Mouse (Mus musculus) stomach, embryonic 15.5 days (tissue): ENCODE measurements around the gene Ccng2. TPM values are rescaled to one million over a fixed set of nuclear protein-coding genes. Genes with fewer than 3 reads are reported as not detected.

Source experiments
- ATAC-seq: fragments of 200-750 bp; cut with Nextera tagmentation; 2 replicates; pipeline ENCODE4 v1.8.0; 2017; ENCODE audit warnings: low read depth, moderate number of reproducible peaks, moderate TSS enrichment; ENCODE audit not compliant: insufficient read depth, low FRiP score
- H3K27ac ChIP-seq: fragments of 300-500 bp; sonication (generic); 2 replicates; pipeline ENCODE4 v1.5.1; 2015; ENCODE audit warnings: mild to moderate bottlenecking, inconsistent platforms
- H3K27me3 ChIP-seq: fragments of 300-500 bp; sonication (generic); replicated peaks from 2 replicates; pipeline ENCODE4 v1.6.1; 2015; ENCODE audit warnings: inconsistent platforms
- H3K36me3 ChIP-seq: fragments of 300-500 bp; sonication (generic); 2 replicates; pipeline ENCODE4 v1.6.1; 2015; ENCODE audit warnings: inconsistent platforms
- H3K4me1 ChIP-seq: fragments of 300-500 bp; sonication (generic); 2 replicates; pipeline ENCODE4 v1.6.1; 2015; ENCODE audit warnings: inconsistent platforms
- H3K4me2 ChIP-seq: fragments of 300-500 bp; sonication (generic); 2 replicates; pipeline ENCODE4 v1.6.1; 2015; ENCODE audit warnings: mild to moderate bottlenecking, inconsistent platforms
- H3K4me3 ChIP-seq: fragments of 300-500 bp; sonication (generic); replicated peaks from 2 replicates; pipeline ENCODE4 v1.5.1; 2015; ENCODE audit warnings: inconsistent platforms
- H3K9ac ChIP-seq: fragments of 300-500 bp; sonication (generic); 2 replicates; pipeline ENCODE4 v1.6.1; 2015; ENCODE audit warnings: inconsistent platforms
- H3K9me3 ChIP-seq: fragments of 300-500 bp; sonication (generic); 2 replicates; pipeline ENCODE4 v1.6.1; 2016; ENCODE audit warnings: inconsistent platforms
- WGBS: fragments of 180-500 bp; shearing (Covaris S2); methylation state at CpG from one replicate; pipeline ENCODE4 v1.1.7; 2015; 5-methylcytosine and 5-hydroxymethylcytosine counted together
- polyA plus RNA-seq: library from polyadenylated mRNA; unstranded; fragments of >200 nt; fragmentation: Nextera tagmentation; extraction: Ambion mirVana; gene quantifications from 2 replicates; pipeline ENCODE4 v1.2.1, GENCODE M21; 2015

The Ccng2 gene
- polyA plus RNA-seq, 1 experiment from 2014 or later, result 38.8 TPM

GRCm38 (mm10) chr5:93265164-93265800 is 1.8 kb upstream of the Ccng2 start:
- 67% methylated on average over 7 of the region's 7 CpGs for WGBS
- Histone ChIP-seq H3K4me1 (no peaks in the 10 kb centered on the region), H3K27me3 (no peaks in the 10 kb centered on the region), H3K36me3 (no peaks in the 10 kb centered on the region), H3K27ac (peak overlapping the region; percentile 42; the same call in 1 of the 2 replicates), H3K9me3 (no peaks in the 10 kb centered on the region), H3K4me3 (no peak overlapping the region), H3K9ac (no peak overlapping the region), H3K4me2 (0 out of 2 replicates have a peak overlapping the region, but pooled peaks have one; percentile 6)
- no peak for ATAC-seq

GRCm38 (mm10) chr5:93265801-93266580 is 1.1 kb upstream of the Ccng2 start:
- H3K36me3 ChIP-seq, result peaks cover 5% of the 10 kb centered on the region; the same call in 1 of the 2 replicates
- 54% methylated on average over 13 of the region's 13 CpGs for WGBS
- no peak overlapping the region for H3K9ac ChIP-seq
- no peak overlapping the region; the same call in 1 of the 2 replicates for H3K4me3 ChIP-seq
- no peaks in the 10 kb centered on the region for H3K27me3 ChIP-seq
- no peaks in the 10 kb centered on the region for H3K4me1 ChIP-seq
- no peak for ATAC-seq
- H3K4me2 ChIP-seq, result peak overlapping the region; percentile 49
- H3K27ac ChIP-seq, result peak overlapping the region; percentile 80
- H3K9me3 ChIP-seq, result no peaks in the 10 kb centered on the region

- no peaks in the 10 kb centered on the region for H3K9me3 ChIP-seq
- WGBS, result under 1% methylated on average over 48 of the region's 48 CpGs
- peak overlapping the region; percentile 60 for H3K4me2 ChIP-seq
- H3K36me3 ChIP-seq, result peaks cover 16% of the 10 kb centered on the region; the same call in 1 of the 2 replicates
- no peaks in the 10 kb centered on the region for H3K4me1 ChIP-seq
- no peaks in the 10 kb centered on the region for H3K27me3 ChIP-seq
- H3K9ac ChIP-seq, result peak overlapping the region; percentile 89
- peak overlapping the region; percentile 99 for H3K4me3 ChIP-seq
- ATAC-seq, result peak; percentile 67
- peak overlapping the region; percentile 95 for H3K27ac ChIP-seq
Observed at GRCm38 (mm10) chr5:93267851-93268606, 972 bp downstream of the Ccng2 start.

GRCm38 (mm10) chr5:93270095-93270494 is 3.0 kb downstream of the Ccng2 start:
- Histone ChIP-seq H3K27ac (no peak overlapping the region), H3K9me3 (no peaks in the 10 kb centered on the region), H3K36me3 (peaks cover 30% of the 10 kb centered on the region), H3K9ac (no peak overlapping the region), H3K4me2 (peak overlapping the region; percentile 60; the same call in 1 of the 2 replicates), H3K4me3 (peak overlapping the region; percentile 5; the same call in 1 of the 2 replicates), H3K27me3 (no peaks in the 10 kb centered on the region), H3K4me1 (no peaks in the 10 kb centered on the region)
- 56% methylated on average over 7 of the region's 7 CpGs for WGBS
- ATAC-seq, result no peak

- 94% methylated on average over 18 of the region's 18 CpGs for WGBS
- no peak for ATAC-seq
- H3K9ac ChIP-seq, result no peak overlapping the region
- no peak overlapping the region for H3K27ac ChIP-seq
- no peaks in the 10 kb centered on the region for H3K9me3 ChIP-seq
- no peaks in the 10 kb centered on the region for H3K27me3 ChIP-seq
- no peaks in the 10 kb centered on the region for H3K4me1 ChIP-seq
- H3K4me2 ChIP-seq, result no peak overlapping the region
- peaks cover 36% of the 10 kb centered on the region for H3K36me3 ChIP-seq
- H3K4me3 ChIP-seq, result no peak overlapping the region
Observed at GRCm38 (mm10) chr5:93270721-93271120, 3.7 kb downstream of the Ccng2 start.

GRCm38 (mm10) chr5:93282446-93283107 is 15.5 kb downstream of the Ccng2 start:
- peak overlapping the region; percentile 24; the same call in 1 of the 2 replicates for H3K27ac ChIP-seq

GRCm38 (mm10) chr5:93283109-93283508 is 16.1 kb downstream of the Ccng2 start:
- no peaks in the 10 kb centered on the region for H3K4me1 ChIP-seq
- no peaks in the 10 kb centered on the region for H3K27me3 ChIP-seq
- no peaks in the 10 kb centered on the region for H3K9me3 ChIP-seq
- H3K36me3 ChIP-seq, result no peaks in the 10 kb centered on the region
- no peak for ATAC-seq
- WGBS, result 65% methylated on average over 7 of the region's 7 CpGs
- no peak overlapping the region; the same call in 1 of the 2 replicates for H3K27ac ChIP-seq
- no peak overlapping the region for H3K4me2 ChIP-seq
- no peak overlapping the region for H3K4me3 ChIP-seq
- no peak overlapping the region for H3K9ac ChIP-seq

More at GRCm38 (mm10) chr5:93282446-93283107, 15.5 kb downstream of the Ccng2 start:
- Histone ChIP-seq H3K4me3 (no peak overlapping the region), H3K9ac (no peak overlapping the region), H3K4me2 (no peak overlapping the region), H3K9me3 (no peaks in the 10 kb centered on the region), H3K27me3 (no peaks in the 10 kb centered on the region), H3K36me3 (no peaks in the 10 kb centered on the region), H3K4me1 (no peaks in the 10 kb centered on the region)
- ATAC-seq, result no peak
- 67% methylated on average over 14 of the region's 14 CpGs for WGBS

GRCm38 (mm10) chr5:93288553-93288952 is 21.5 kb downstream of the Ccng2 start:
- Histone ChIP-seq H3K4me2 (no peak overlapping the region), H3K27me3 (no peaks in the 10 kb centered on the region), H3K4me3 (no peak overlapping the region), H3K9ac (no peak overlapping the region), H3K27ac (no peak overlapping the region), H3K4me1 (no peaks in the 10 kb centered on the region), H3K36me3 (no peaks in the 10 kb centered on the region), H3K9me3 (no peaks in the 10 kb centered on the region)
- ATAC-seq, result no peak

- Histone ChIP-seq H3K27ac (no peak overlapping the region), H3K9ac (no peak overlapping the region), H3K27me3 (no peaks in the 10 kb centered on the region), H3K4me3 (no peak overlapping the region), H3K36me3 (no peaks in the 10 kb centered on the region), H3K9me3 (no peaks in the 10 kb centered on the region), H3K4me2 (no peak overlapping the region), H3K4me1 (no peaks in the 10 kb centered on the region)
- peak; percentile 27; the same call in 1 of the 2 replicates for ATAC-seq
- WGBS, result 27% methylated on average over 2 of the region's 2 CpGs
Observed at GRCm38 (mm10) chr5:93290282-93290681, 23.2 kb downstream of the Ccng2 start.

- H3K36me3 ChIP-seq, result no peaks in the 10 kb centered on the region
- no peak for ATAC-seq
- H3K4me1 ChIP-seq, result no peaks in the 10 kb centered on the region
- H3K27ac ChIP-seq, result no peak overlapping the region
- no peaks in the 10 kb centered on the region for H3K9me3 ChIP-seq
- no peaks in the 10 kb centered on the region for H3K27me3 ChIP-seq
- H3K9ac ChIP-seq, result no peak overlapping the region
- 57% methylated on average over 5 of the region's 5 CpGs for WGBS
- H3K4me2 ChIP-seq, result no peak overlapping the region
- no peak overlapping the region for H3K4me3 ChIP-seq
Observed at GRCm38 (mm10) chr5:93296341-93296746, 29.3 kb downstream of the Ccng2 start.

- WGBS, result 40% methylated on average over 4 of the region's 4 CpGs
- H3K9me3 ChIP-seq, result no peaks in the 10 kb centered on the region
- H3K4me3 ChIP-seq, result no peak overlapping the region
Observed at GRCm38 (mm10) chr5:93296754-93297153, 29.7 kb downstream of the Ccng2 start.

More at GRCm38 (mm10) chr5:93296754-93297153, 29.7 kb downstream of the Ccng2 start:
- Histone ChIP-seq H3K4me2 (no peak overlapping the region), H3K9ac (no peak overlapping the region), H3K27me3 (no peaks in the 10 kb centered on the region), H3K27ac (no peak overlapping the region), H3K36me3 (no peaks in the 10 kb centered on the region), H3K4me1 (no peaks in the 10 kb centered on the region)
- no peak for ATAC-seq
